Mouse (Mus musculus): ENCODE results near the gene Abcb8.
A peak's percentile ranks its signal among the peaks of the same experiment; 100 is the strongest.

The Abcb8 gene

DNA sequence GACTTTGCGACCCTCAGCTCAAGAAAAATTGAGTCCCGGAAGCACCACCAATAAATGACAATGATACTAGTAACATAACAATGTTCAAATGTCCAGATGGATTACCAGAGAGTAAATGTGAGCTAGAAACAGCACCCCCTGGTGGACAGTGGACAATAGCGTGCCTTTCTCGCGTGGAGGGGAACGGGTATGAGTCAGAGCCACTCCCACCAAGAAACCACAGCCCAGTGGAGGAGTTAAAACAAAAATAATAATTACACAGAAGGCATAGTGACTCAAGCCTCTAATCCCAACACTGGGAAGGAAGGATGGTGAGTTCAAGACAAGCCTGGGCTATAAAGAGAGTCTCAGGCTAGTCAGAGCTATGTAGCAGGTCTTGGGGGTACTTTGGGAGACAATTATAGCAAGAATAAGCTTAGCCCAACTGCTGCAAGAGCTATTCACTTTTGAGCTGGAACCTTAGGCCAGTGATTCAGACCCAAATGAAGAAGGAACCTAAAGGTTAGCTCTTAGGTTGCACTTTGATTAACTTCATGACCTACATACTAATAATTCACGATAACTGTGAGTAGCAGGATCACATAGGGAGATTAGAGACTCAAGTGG, at the start of gene Abcb8:
Gene Abcb8, plus strand, starts transcription at position 272 of the 606 bp plus-strand sequence.
- DNase-seq (ENCODE audit: low spot score) = peak; percentile 91

GRCm38 (mm10) chr5:24343977-24344436, 49.5 kb upstream of the Abcb8 start:
- no peak for DNase-seq (ENCODE audit: low spot score)

- no peak for DNase-seq (ENCODE audit: low spot score)
Measured at GRCm38 (mm10) chr5:24344477-24345051, 48.9 kb upstream of the Abcb8 start.

DNA sequence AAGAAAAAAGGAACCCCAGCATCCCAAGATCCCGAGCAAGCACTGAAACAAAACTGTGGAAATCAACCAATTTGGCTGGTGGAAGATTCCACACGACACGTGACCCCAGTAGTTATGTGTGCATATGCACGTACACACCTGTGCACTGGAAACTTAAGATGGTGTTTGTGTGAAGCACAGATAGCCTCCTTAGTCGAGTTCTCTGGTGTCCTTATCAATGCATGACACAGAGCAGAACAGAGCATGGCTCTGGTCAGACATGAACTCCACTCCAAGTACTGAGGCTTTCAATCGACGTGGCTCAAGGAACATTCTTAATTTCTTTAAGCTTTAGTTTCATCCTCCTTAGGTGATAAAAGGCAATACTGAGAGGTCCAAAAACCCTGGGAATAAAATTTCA, 47.1 kb upstream of the Abcb8 start:
- DNase-seq (ENCODE audit: low spot score) = no peak

GRCm38 (mm10) chr5:24347186-24347875, 46.1 kb upstream of the Abcb8 start:
- no peak for DNase-seq (ENCODE audit: low spot score)

DNA sequence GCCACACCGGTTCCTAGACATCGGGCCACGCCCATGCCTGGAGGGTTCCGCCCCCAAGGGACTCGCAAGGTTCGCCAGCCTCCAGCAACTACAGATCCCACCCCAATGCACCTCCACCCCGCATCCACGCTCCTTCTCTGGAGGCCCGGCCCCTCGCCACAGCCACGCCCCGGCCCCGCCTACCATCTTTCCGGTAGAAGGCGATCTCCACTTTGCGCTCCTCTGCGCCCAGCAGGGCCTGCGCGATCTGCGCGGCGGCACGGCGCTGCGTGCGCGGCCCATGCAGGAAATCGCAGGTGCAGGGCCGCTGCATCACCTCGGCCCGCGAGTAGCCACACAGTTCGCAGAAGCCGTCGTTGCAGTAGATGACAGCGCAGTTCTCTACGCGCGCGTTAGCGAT, 45.3 kb upstream of the Abcb8 start:
- peak; percentile 51 for DNase-seq (ENCODE audit: low spot score)

DNA sequence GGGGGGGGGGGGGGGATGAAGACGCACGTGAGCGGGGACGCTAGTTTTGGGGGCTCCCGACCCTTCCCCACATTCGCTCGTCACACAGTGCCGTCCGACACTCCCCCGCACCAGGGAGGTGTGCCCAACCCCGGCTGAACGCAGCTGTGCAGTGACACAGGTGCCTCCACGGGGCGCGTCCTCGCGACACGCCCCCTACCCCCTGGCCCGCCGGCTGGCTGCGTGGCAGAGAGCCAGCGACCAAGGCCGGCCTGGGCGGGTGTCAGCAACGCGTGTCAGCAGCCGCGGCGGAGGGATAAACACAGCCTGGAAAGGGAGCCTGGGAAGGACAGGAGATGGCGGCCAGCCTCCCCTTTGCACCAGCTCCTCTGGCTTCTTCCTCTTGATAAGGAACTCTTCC, 44.9 kb upstream of the Abcb8 start:
- no peak for DNase-seq (ENCODE audit: low spot score)

GRCm38 (mm10) chr5:24350073-24350472, 43.4 kb upstream of the Abcb8 start:
- DNase-seq (ENCODE audit: low spot score) = no peak

DNA sequence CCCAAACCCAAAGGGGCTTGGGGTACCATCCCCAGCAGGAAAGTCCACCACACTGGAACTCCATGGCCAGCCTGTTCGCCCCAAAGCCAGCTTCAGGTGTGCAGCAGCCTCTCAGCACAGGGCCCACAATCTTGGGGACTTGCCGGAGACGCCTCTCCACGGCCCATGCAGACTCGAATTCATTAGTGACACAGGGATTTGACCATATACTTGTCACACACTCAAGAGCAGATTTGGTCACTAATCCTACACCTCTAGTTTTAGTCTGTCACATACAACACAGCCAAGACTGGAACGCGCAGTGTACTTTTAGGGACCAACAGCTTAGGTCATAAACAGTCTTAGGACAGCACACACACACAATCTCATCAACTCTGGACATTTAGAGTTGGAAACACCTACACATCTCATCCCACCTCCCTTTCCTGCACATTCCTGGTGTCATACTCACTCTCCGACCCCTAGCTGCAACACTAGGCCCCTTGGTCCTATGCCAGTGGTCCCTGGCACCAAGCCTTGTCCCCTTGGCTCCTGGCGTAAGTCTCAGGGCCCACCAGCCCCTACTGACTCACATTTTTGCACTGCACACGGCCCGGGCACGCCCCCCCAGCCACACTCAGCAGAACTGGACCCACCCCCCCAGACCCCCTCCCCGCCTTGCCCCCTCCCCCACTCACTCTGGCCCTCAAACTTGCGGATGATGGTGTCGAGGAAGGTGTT, 42.8 kb upstream of the Abcb8 start:
- no peak for DNase-seq (ENCODE audit: low spot score)

- no peak for DNase-seq (ENCODE audit: low spot score)
Measured at GRCm38 (mm10) chr5:24351278-24351677, 42.2 kb upstream of the Abcb8 start, which contains the start of gene Kcnh2. Gene Kcnh2, minus strand, starts transcription at chr5:24351604.

DNA sequence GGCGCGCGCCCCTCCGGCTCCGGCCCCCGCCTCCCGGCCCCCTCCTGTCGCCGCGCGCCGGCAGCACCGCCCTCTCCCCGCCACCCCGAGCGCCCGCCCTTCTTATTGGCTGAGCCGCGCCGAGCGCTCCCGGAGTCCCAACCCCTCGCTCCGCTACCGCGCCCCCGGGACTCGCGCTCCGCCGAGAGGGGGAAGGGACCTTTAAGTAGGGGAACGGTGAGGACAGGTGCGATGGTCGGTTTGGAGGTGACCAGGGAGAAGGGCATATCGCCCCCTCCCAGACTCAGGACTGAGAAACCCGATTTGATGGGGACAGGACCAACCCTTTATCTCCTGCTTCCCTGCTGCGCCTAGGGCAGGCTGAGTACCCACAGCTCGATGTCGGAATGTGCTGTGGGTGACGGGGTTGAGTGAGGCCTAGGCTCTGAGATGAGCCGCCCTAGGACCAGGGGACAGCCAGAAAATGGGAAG, 41.7 kb upstream of the Abcb8 start:
- DNase-seq (ENCODE audit: low spot score) = peak; percentile 77

DNA sequence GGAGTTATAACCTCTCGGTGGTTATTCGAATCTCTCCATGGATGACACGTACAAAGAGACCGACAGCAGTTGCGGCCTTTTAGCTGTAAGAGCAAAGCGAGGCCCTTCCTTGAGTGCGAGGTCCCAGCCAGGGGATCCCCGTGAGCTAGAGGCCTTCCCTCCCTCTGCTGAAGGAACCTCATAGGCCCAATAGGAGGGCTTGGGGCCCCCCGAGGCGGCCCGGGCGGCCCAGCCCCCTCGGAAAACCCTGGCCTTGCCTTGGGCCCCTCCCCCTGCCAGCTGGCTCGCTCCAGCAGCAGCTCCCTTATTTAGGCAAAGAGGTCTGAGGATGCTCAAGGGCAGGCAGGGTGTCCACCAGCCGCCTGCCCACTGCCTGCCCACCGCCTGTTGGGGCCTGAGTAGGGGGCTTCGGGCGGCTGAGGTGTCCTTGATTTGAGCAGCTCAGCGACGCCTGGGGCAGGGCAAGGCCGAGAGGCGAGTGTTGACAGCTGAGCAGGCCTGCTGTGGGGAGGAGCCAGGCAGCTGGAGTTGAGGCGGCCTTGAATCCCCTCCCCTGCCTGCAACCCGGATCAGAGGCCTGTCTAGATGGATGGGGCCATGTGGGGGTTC, 41.1 kb upstream of the Abcb8 start:
- no peak for DNase-seq (ENCODE audit: low spot score)

- DNase-seq (ENCODE audit: low spot score) = no peak
Measured at GRCm38 (mm10) chr5:24353327-24353726, 40.1 kb upstream of the Abcb8 start.

DNA sequence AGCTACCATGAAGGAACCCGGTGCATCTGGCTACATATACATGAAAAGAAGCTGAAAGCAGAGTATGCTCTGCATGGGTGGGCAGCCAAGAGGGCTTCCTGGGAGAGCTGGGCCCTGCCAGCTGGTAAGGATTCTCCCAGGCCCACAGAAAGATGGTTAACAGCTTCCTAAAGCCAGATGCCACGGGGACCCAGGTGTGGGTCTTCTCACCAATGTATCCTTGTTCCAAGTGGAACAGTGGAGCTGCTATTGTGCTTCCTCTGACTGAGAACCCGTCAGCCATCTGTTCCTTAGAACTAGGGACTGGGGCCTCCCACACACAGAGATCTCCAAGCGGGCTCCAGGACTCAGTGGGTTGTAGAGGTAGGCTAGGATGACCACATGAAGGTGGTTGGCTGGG, 36.7 kb upstream of the Abcb8 start:
- DNase-seq (ENCODE audit: low spot score) = no peak

GRCm38 (mm10) chr5:24357461-24357860, 36.0 kb upstream of the Abcb8 start:
- DNase-seq (ENCODE audit: low spot score) = no peak

- peak; percentile 83 for DNase-seq (ENCODE audit: low spot score)
Measured at GRCm38 (mm10) chr5:24360792-24361454, 32.5 kb upstream of the Abcb8 start.

DNA sequence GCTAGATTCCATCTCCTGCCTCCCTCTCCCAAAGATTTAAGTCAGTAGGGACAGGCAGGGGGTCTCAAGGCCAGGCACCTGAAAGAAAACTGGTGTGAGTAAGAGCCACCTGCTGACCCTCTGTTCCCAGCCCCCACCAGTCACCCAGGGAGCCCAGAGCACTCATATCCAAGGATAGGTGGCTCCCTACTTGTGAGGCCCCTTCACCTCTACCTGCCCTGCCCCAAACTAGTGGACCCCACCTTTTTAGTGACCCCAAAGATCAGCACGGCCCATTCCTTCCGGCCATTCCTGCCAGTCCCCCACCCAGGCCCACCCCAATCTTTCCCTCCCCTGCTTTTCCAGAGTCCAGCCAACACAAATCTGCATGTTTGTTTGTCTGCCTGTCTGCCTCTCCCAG, 30.0 kb upstream of the Abcb8 start:
- DNase-seq (ENCODE audit: low spot score) = no peak

DNA sequence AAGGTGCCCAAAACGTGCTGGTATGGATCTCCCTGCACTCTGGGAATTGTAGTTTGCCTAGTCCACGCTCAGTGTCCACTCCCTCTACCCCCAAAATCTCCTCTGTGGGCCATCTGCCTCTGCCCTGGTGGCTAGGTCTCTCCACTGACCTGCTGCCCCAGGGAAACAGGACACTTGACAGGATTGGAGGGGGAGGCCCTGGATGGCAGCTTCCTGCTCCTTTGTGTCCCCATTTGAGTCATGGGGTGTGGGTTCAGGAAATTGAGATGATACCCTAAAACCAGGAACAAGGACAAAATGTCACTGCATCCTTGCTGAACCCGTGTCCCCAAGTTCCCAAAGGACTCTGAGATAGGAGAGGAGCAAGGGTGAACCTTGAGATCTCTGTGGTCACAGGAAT, 29.4 kb upstream of the Abcb8 start:
- DNase-seq (ENCODE audit: low spot score) = no peak

DNA sequence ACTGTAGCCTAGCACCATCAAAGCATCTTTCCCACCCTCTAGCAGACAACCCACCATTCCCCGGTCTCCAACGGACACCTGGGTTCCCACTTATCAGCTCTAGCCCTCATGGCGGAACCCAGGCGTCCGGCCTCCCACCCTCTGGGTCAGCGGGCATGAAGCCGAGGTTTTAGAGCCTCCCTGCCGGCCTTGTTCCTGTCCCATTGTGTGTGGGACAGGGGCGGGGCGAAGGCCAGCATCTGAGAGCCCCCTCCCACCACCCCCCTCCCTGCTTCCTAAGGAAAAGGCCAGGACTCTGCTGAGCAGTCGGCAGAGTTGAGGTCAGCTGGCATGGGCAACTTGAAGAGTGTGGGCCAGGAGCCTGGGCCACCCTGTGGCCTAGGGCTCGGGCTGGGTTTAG, 29.0 kb upstream of the Abcb8 start, which contains the start of gene Nos3:
Gene Nos3, plus strand, starts transcription at position 303 of the 400 bp plus-strand sequence.
- DNase-seq (ENCODE audit: low spot score) = no peak

- no peak for DNase-seq (ENCODE audit: low spot score)
Measured at GRCm38 (mm10) chr5:24364963-24365362, 28.5 kb upstream of the Abcb8 start.

DNA sequence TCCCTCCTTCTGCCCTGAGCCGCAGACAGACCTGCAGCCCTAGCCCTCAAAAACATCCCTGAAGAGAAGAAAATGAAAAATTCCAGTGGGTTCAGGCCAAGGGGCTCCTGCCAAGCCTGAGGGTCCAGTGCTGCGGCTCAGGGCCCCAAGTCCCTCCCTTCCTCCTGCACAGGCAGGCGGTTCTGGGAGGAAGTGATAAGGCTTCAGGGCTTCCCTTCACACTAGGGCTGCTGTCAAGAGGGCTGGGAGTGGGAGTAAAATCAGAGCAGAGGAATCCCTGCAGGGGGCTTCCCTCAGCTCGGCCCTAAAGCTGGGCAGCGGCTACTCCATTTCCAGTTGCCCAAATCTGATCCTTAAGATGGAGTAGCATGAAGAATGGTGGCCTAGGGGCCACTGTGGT, 27.9 kb upstream of the Abcb8 start:
- no peak for DNase-seq (ENCODE audit: low spot score)

DNA sequence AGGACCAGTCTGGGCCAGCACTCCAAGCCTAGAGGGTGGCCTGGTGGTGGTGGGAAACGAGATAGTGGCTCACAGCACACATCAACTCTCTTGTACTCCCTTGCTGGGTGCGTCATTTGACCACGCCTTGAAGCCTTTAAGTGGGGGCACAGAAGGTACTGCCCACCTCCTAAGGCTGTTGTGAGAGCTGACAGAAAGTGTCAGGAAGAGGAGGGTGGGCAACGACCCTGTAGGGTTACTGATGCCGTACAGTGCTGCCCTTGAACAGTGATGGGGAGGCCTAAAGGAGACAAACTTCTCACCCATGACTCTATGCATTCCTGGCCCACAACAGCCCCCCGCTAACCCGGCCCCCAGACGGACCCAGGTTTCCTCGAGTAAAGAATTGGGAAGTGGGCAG, 27.0 kb upstream of the Abcb8 start:
- no peak for DNase-seq (ENCODE audit: low spot score)
